Mouse (Mus musculus) stomach, postnatal 0 days (tissue): ENCODE measurements around the gene Plxnb2. TPM values are rescaled to one million over a fixed set of nuclear protein-coding genes. Genes with fewer than 3 reads are reported as not detected.

Experiments
- ATAC-seq: fragments of 200-750 bp; cut with Nextera tagmentation; 2 replicates; pipeline ENCODE4 v1.8.0; 2017; ENCODE audit not compliant: low FRiP score, low TSS enrichment
- DNase-seq: peaks from one replicate; pipeline ENCODE4 v3.0.0-alpha.2; 2016; ENCODE audit warnings: low spot score
- H3K27ac ChIP-seq: fragments of 300-500 bp; sonication (generic); replicated peaks from 2 replicates; pipeline ENCODE4 v1.5.1; 2014; ENCODE audit warnings: mild to moderate bottlenecking, control low read depth
- H3K27me3 ChIP-seq: fragments of 300-500 bp; sonication (generic); 2 replicates; pipeline ENCODE4 v1.6.1; 2014; ENCODE audit warnings: low read length; ENCODE audit not compliant: control insufficient read depth, insufficient read depth
- H3K36me3 ChIP-seq: fragments of 300-500 bp; sonication (generic); 2 replicates; pipeline ENCODE4 v1.6.1; 2014; ENCODE audit warnings: low read length, mixed read lengths; ENCODE audit not compliant: control insufficient read depth, insufficient read depth
- H3K4me1 ChIP-seq: fragments of 300-500 bp; sonication (generic); replicated peaks from 2 replicates; pipeline ENCODE4 v1.6.1; 2014; ENCODE audit warnings: antibody characterized with exemption; ENCODE audit not compliant: control insufficient read depth, insufficient read depth
- H3K4me2 ChIP-seq: fragments of 300-500 bp; sonication (generic); replicated peaks from 2 replicates; pipeline ENCODE4 v1.6.1; 2014; ENCODE audit warnings: low read depth, mild to moderate bottlenecking, control low read depth, moderate library complexity
- H3K4me3 ChIP-seq: fragments of 300-500 bp; sonication (generic); 2 replicates; pipeline ENCODE4 v1.5.1; 2014; ENCODE audit warnings: low read depth, low read length, control low read depth
- H3K9ac ChIP-seq: fragments of 300-500 bp; sonication (generic); 2 replicates; pipeline ENCODE4 v1.6.1; 2014; ENCODE audit warnings: mild to moderate bottlenecking, low read length, control low read depth, mixed read lengths
- H3K9me3 ChIP-seq: fragments of 300-500 bp; sonication (generic); 2 replicates; pipeline ENCODE4 v1.6.1; 2016; ENCODE audit warnings: low read length; ENCODE audit not compliant: control insufficient read depth
- CTCF ChIP-seq: IDR thresholded peaks from 2 replicates; pipeline ENCODE4 v1.5.1; 2016; ENCODE audit warnings: antibody characterized with exemption, low read depth, mild to moderate bottlenecking, moderate library complexity
- EP300 ChIP-seq: optimal IDR thresholded peaks from 2 replicates; pipeline ENCODE3; 2016; ENCODE audit warnings: antibody characterized with exemption
- WGBS: fragments of 180-500 bp; shearing (Covaris S2); extraction: QIAGEN DNeasy Blood & Tissue Kit; methylation state at CpG from one replicate; pipeline ENCODE4 v1.1.7; 2014; 5-methylcytosine and 5-hydroxymethylcytosine counted together
- polyA plus RNA-seq: library from polyadenylated mRNA; unstranded; fragments of >200 nt; fragmentation: Nextera tagmentation; extraction: Ambion mirVana; gene quantifications from 2 replicates; pipeline ENCODE4 v1.2.1, GENCODE M21; 2015

Gene Plxnb2
- polyA plus RNA-seq, 1 experiment from 2014 or later: 75.2 TPM

DNA sequence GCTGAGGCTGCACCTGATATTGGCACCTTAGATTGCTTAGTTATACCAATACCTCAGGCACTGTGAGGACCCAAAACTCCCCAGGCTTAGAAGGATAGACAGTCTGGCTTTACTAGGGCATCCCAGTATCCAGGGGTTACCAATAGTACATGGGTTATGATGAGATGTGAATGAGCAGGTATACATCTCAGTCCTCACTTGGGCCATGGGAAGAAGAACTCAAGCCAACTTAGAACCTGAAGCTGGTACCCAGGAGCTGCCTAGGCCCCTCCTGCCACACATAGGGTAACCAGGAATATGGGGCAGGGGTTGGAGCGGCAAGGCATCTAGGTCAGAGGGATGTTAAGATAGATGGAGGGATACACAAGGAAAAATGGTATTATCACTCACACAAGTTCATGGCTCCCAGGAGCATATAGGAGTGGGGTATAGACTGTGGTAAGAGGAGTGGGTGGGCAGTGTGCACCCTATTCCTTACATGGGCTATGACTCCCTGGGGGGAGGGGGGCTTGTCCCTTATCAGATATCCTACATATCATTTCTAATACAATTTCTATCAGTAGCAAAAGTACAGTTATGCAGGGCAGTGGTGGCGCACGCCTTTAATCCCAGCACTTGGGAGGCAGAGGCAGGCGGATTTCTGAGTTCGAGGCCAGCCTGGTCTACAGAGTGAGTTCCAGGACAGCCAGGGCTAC is 44.0 kb downstream of the Plxnb2 start:
- Histone ChIP-seq H3K36me3 (no peaks in the 10 kb centered on the region), H3K27me3 (peaks cover 5% of the 10 kb centered on the region), H3K4me1 (no peaks in the 10 kb centered on the region), H3K9me3 (no peaks in the 10 kb centered on the region), H3K9ac (no peak overlapping the region), H3K4me2 (no peak overlapping the region), H3K4me3 (no peak overlapping the region), H3K27ac (no peak overlapping the region)
- TF ChIP-seq EP300: no peak
- TF ChIP-seq CTCF: no peak
- 97% methylated on average over 5 of the region's 5 CpGs for WGBS
- DNase-seq (no peak), ATAC-seq (no peak)

DNA sequence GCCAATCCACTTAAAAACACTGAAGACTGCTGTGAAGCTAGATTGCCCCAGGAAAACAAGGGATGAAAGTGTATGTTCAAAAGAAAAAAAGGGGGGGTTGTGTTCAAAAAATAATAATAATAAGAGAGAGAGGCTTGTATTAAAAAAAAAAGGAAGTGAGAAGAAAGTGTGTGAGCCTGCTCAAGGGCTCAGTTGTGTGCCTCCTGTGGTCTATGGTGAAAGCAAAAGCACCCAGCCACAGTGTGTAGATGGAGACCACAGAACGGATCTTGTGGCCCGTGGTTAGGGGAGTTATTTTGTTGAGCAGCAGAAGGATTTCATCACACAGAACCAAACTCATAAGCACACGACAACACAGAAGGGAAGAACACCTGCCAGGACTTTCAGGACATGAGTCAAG is 49.3 kb downstream of the Plxnb2 start:
- H3K36me3 ChIP-seq: no peaks in the 10 kb centered on the region

DNA sequence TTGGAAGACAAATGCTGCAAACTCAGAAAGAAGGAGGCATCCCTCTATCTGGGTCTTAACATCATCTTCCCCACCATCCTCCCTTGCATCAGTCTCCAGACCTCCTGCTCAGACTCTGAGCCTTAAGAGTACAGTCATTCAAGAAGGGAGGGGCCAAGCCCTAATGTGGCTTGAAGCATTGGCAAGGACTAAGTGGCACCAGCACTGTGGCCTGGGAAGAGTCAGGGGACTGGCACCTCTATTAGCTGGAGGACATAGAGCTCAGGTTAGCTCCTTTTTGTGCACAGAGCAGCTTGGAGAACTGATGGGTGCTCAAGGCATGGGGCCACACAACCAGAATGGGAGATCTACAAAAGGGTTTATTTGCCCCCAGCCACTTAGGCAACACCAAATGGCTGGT is 50.3 kb downstream of the Plxnb2 start:
- DNase-seq (no peak), ATAC-seq (no peak)
- TF ChIP-seq CTCF: no peak
- no peak for TF ChIP-seq EP300
- Histone ChIP-seq H3K36me3 (no peaks in the 10 kb centered on the region), H3K27ac (no peak overlapping the region), H3K9me3 (no peaks in the 10 kb centered on the region), H3K9ac (no peak overlapping the region), H3K4me1 (peaks cover 9% of the 10 kb centered on the region; the same call in 1 of the 2 replicates), H3K4me3 (no peak overlapping the region), H3K4me2 (no peak overlapping the region), H3K27me3 (no peaks in the 10 kb centered on the region)

More for the DNA sequence above, 49.3 kb downstream of the Plxnb2 start:
- no peak for DNase-seq
- H3K4me3 ChIP-seq: no peak overlapping the region
- no peak overlapping the region for H3K9ac ChIP-seq
- WGBS: 82% methylated on average over 3 of the region's 3 CpGs
- no peaks in the 10 kb centered on the region for H3K9me3 ChIP-seq
- no peak for ATAC-seq
- H3K4me2 ChIP-seq: no peak overlapping the region
- H3K4me1 ChIP-seq: peaks cover 9% of the 10 kb centered on the region; the same call in 1 of the 2 replicates
- H3K27me3 ChIP-seq: no peaks in the 10 kb centered on the region
- TF ChIP-seq EP300 (no peak), CTCF (no peak)
- no peak overlapping the region for H3K27ac ChIP-seq

DNA sequence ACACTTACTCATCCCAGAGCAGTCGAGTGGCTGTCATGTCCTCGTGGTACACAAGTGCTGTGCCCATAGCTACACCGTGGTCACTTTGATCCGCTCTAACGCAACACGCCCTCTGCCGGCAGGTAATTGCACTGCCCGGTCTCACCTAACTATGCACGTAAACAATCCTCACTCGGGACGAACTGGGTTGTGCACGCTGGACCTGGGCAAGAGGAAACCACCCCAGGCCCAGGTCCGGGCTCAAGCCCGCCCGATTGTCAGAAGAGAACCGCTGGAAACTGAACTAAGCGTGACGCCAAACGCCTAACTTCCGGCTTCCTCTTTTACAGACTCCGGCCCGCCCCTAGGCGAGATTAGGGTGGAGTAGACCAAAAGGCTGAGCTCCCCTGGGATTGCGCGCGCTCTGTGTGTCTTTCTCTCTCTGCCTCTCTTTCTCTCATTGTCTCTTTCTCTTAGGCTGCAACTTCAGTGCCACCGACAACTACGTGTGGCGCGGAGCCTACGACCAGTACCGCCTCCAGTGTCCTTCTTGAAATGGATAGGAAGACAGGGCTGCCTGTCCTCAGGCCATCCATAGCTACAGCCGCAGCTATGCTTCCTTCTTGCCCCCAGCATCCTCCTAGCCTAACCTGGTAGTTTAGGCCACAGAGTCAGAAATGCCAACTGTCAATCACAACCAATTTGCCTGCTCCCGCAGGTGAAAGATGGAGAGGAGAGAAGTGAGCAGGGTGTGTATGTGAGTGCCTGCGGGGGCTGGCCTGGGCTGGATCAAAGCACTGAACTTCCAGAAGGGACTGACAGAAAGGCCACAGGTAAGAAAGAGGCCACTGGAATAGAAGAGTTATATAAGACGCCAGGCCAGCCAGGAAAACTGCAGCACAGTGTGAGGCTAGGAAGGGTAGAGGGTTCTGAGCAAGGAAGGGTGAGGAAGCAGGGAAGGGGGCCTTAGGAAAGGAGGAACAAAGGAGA is 51.9 kb downstream of the Plxnb2 start, which contains the start of gene Hdac10:
Gene Hdac10, minus strand, starts transcription at position 319 of the 969 bp plus-strand sequence.
- Histone ChIP-seq H3K4me3 (peak within 1 kb of the TSS; percentile 64), H3K4me2 (peak within 1 kb of the TSS; percentile 61), H3K36me3 (no peaks in the 10 kb centered on the region), H3K9ac (peak within 1 kb of the TSS; percentile 74), H3K27me3 (no peaks in the 10 kb centered on the region), H3K9me3 (no peaks in the 10 kb centered on the region), H3K27ac (peak within 1 kb of the TSS; percentile 82), H3K4me1 (peaks cover 9% of the 10 kb centered on the region; the same call in 1 of the 2 replicates)
- ATAC-seq (peak; percentile 87), DNase-seq (peak; percentile 83)
- WGBS: 2% methylated on average over 36 of the region's 36 CpGs
- TF ChIP-seq CTCF: peak; percentile 95
- no peak for TF ChIP-seq EP300

DNA sequence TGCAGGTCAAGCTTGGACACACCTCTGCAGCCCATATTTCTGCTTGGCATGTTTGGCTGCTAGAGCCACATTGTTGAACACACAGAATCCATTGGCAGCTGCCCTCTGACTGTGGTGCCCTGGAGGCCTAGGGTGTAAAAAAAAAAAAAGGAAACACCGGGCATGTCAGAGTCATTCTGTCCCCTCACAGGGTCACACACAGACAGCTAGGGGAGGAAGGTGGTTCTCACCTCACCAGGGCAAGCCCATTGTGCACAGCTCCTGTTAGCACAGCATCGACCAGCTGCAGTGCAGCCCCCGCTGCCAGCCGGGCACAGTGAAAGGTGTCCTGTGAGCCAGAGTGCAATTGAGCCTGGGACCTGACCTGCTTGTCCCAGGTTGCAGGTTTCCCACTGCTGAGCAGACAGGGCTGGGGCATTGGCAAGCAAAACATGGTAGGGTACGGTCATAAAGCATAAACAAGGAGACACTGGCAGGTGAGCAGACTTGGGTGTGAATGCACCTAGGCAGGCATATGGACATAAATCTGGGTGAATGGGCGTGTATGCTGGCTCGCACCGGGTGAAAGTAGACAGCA is 53.1 kb downstream of the Plxnb2 start:
- TF ChIP-seq EP300 (no peak), CTCF (no peak)
- DNase-seq (no peak), ATAC-seq (no peak)
- no peak overlapping the region for H3K27ac ChIP-seq
- H3K4me2 ChIP-seq: peak overlapping the region; percentile 61
- no peaks in the 10 kb centered on the region for H3K27me3 ChIP-seq
- H3K4me3 ChIP-seq: peak overlapping the region; percentile 64
- no peaks in the 10 kb centered on the region for H3K9me3 ChIP-seq
- H3K36me3 ChIP-seq: no peaks in the 10 kb centered on the region
- H3K4me1 ChIP-seq: peaks cover 9% of the 10 kb centered on the region; the same call in 1 of the 2 replicates
- H3K9ac ChIP-seq: peak overlapping the region; percentile 74
- WGBS: 82% methylated on average over 8 of the region's 8 CpGs
